Mouse (Mus musculus) heart, postnatal 0 days (tissue): ENCODE measurements around the gene Pga5.

Experiments used
- CTCF ChIP-seq: IDR thresholded peaks from 2 replicates; pipeline ENCODE4 v1.5.1; 2016; ENCODE audit warnings: antibody characterized with exemption, control low read depth, low read depth
- EP300 ChIP-seq: IDR thresholded peaks from 2 replicates; pipeline ENCODE4 v1.6.1; 2016; ENCODE audit warnings: antibody characterized with exemption, low read depth

GRCm38 (mm10) chr19:10713551-10713950 lies 35.7 kb upstream of the Pga5 start:
- no peak for TF ChIP-seq EP300
- TF ChIP-seq CTCF, result no peak
